Mouse (Mus musculus): Measurements from ENCODE around the gene 2610318N02Rik.

Gene 2610318N02Rik

DNA sequence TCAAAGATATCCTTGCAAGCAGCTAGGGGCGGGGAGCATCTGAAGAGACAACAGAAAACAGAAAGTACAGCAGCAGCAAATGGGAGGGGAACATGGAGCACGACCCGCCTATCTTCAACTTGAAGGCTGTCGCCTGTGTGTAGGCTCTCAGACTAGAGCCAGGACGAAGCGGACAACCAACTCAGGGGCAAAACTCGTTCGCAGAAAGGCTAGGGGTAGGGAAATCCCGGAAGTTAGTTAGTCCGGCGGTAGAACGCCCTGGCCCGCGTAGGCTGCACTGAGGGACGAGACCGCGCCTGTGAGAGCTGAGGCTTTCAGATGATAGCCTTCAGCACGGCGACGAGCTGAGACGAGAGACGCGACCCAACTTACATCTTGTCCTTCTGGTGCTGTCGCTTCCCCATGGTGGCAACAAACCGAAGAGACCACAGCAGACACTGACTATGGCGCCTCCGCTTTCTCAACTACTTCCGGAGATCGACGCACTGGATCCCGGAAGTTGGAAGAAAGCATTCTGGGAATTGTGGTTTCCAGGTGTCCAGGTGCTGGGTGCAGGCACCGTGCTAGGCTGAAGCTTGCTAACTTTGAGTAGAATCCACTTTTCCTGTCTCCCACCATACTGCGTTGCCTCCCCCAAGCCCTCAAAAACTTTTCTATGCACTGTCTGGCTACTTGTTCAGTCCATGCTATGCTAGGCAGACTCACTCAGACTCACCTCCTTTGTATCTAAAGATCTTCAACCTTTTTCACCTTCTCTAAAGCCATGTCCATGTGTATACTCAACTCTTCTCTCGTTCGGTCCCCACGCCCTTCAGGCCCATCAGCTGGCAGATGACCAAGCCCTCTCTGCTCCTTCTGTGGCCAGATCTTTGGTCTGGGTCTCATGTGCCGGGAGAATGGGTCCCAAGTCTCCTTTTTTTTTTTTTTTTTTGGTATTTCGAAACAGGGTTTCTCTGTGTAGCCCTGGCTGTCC lies 13.9 kb downstream of the 2610318N02Rik start, which contains the start of gene Ppil2:
Gene Ppil2, minus strand, starts transcription at position 487 of the 973 bp plus-strand sequence.
- DNase-seq = peak; percentile 86

DNA sequence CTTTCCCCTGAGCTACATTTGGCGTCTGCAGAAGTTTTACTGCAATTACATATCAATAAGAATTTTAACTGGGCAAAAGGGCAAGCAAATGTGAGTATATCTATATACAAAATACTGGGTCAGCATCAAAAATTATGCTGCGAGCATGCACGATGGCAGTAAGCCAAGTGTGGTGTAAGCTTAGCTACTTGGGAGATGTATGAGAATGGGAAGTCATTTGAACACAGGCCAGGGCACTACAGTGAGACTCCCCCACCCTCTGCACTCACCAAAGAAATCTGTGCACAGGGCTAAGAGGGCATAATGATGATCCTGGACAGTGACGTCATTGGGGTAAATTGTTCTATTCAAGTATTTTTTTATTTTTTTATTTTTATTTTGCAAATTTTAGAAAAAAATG lies 20.4 kb downstream of the 2610318N02Rik start:
- no peak for DNase-seq

DNA sequence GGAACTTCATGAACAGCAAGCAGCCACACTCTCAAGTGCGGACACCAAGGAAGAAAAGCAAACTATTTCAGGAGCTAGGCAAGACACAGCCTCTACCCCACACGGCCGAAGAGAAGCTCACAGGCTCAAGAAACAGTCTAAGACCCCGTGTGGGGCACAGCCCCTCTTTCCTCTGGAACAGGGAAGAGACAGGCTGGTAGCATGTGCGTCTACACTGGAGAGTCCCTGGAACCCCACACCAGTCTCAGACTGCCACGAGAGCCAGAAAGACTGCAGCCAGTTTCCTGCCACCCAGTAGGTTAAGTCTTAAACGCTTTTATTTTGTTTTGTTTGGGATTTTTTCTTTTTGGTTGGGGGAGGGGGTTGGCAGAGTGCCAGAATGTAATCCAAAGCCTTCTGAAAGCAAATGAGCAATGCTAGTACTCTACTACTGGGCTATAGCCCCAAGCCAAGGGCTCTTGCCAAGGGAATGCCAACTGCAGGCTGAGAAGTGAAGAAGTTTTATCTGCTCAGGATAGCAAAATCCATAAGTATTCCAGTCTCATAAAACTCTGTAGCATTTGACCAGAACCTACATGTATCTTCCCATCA lies 22.2 kb downstream of the 2610318N02Rik start:
- DNase-seq = no peak

DNA sequence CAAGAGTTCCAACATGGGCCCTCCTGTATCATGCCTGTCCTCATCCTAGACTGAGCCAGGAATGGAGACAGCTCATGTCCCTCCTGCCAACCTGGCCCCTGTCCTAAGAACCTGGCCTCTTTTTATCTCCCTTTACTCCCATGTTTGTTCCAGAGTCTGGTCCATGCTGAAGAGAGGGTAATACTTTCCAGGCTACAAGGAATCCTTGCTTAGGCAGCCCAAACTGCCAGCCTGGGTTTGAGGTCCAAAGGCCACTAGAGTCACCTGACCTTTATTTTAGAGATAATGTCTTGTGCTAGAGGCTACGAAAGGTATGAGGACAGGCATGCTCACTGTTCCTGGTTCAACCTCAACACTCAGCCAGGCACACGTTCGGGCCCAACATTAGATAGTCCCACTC lies 28.0 kb downstream of the 2610318N02Rik start:
- no peak for DNase-seq

DNA sequence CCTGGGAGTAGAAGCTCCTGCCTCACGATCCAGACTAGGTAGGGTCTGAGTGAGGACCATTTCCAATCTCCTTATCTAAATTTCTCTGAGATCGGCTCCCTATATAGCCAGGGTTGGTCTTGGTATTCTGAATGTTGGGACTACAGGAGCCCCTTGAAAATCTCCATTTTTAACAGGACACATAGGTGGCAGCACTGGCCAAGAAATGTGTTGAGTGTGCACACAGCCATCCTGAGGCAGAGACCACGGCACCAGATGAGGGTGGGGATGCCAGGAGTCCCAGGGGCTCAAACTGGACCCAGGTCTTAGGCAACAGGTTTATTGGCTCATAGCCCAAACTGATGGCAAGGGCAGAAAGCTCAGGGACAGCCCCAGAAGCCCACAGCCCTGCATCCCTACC lies 36.6 kb downstream of the 2610318N02Rik start:
- no peak for DNase-seq

DNA sequence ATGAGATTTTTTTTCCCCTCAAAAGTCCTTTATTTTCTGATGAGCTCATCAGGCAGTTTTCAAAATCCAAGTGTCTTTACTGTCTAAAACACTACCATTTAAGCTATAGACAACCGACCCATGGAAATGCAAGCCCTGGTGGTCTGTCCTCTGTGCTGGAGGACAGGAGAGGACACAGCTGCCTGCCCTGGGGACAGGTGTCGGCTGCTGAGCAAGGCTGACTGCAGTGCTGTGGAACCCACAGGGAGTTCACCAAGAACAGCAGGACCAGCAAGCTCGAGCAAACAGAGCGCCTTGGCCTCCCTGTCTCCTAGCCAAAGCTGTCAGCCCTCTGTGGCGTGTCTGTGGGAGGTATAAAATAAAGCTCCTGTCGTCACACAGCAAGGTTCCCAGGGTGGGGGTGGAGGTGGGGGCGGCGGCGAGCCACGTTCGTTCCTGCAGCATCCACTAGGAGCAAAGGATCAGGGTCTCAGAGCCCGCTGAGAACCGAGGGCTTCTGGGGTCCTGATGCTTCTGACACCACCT lies 38.2 kb downstream of the 2610318N02Rik start:
- no peak for DNase-seq

DNA sequence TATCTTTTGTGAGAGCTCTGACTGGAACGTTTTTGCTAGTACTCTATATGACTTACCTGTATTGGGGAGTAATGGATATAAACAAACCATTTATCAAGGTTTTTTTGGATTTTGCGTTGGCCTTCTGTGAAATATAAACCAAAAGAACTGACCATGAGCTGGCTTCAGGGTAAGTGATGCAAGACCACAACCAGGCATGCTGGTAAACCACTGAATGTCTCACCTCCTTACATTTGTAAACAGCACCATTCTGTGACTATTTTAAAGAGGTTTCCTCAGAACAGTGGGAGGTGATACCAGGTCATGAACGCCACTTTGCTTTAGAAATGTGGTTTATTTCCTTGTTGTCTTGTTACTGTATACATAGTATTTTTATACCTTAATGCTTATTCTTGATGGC lies 38.7 kb downstream of the 2610318N02Rik start:
- DNase-seq = no peak

DNA sequence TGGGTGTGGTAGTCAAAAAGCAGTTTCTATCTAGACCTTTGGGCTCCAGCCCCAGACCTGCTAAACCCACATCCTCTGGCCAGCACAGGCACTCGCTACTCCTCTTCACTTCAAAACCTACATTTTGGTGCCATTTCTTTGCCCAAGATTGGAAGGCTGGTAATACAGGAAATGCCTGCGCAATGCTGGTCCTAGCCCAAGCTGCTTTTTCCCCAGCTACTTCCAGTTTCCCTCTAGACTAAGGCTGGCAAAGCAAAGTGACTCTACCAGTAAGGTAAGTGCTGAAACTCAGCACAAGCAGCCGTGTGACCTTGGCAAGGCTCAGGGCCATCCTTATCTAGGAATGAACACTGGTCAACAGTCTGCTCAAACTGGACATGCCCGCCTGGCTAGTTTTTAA lies 39.3 kb downstream of the 2610318N02Rik start:
- peak; percentile 59 for DNase-seq

DNA sequence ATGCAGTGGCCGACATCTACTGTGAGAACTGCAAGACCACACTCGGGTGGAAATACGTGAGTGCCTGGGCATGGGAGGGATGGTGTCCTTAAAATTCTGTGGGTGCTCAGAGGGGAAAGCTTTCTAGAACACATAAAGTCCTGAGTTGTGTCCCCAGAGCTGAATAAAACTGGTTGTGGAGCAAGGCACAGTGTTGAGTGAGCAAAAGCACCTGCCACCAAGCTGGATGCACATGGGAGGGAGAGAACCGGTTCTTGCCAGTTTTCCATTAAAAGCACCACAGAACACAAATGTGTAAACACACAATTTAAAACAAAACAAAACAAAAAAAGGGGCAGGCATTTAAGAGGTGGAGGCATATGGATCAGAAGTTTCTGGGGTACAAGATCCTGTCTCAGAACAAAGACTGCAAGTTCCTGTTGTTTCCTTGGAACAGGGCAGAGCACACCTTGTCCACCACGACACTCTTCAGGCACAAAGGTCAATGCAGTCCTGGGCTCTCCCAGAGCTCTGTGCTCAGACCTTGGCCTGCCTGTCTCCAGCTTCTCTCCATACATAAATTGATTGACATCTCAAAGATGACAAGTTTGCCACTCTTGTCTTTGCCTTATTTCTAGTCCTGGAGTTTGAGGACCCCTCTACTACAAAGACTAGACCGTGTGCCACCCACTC lies 42.7 kb downstream of the 2610318N02Rik start:
- DNase-seq = peak; percentile 56

DNA sequence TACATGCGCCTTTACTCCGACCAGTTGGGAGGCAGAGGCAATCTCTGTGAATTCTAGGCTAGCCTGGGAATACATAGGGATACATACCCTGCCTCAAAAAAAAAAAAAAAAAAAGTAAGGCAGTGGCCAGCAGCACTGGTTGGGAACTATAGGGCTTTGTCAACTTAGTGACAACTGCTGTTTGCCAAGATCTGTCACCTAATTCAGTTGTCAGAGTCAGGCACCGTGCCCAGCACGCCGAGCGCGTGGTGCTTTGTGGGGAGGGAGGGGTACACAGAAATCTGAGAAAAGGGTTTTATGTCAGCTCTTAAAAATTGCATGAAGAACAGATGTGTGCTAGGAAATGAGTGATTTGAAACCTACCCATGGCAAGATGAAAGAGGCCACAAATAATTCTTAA lies 46.9 kb downstream of the 2610318N02Rik start:
- no peak for DNase-seq

DNA sequence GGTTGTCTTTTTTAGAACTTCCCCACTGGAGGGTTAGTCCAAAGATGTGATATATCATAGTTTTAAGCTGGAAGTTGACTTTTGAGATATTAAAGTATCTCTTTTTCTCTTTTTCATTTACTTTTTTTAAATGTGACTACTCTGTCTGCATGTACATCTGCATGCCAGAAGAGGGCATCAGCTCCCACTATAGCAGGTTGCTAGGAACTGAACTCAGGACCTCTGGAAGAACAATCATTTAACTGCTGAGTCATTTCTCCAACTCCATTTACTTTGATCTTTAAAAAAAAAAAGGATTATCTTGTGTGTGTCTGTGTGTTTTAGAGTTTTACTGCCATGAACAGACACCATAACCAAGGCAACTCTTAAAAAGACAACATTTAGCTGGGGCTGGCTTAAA lies 48.1 kb downstream of the 2610318N02Rik start:
- DNase-seq = no peak

DNA sequence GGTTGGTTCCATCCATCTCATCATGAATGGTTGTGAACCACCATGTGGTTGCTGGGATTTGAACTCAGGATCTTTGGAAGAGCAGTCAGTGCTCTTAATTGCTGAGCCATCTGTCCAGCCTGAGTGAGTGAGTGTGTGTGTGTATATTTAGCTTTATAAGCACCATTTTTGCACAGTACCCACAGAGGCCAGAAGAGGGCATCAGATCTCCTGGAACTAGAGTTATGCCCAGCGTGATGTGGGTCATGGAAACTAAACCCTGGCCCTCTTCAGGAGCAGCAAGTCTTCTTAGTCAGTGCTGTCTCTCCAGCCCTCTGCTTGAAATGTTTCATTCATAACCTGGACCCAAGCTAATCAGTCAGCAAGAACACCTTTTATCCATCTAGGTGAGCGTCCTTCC lies 48.7 kb downstream of the 2610318N02Rik start:
- DNase-seq = no peak

DNA sequence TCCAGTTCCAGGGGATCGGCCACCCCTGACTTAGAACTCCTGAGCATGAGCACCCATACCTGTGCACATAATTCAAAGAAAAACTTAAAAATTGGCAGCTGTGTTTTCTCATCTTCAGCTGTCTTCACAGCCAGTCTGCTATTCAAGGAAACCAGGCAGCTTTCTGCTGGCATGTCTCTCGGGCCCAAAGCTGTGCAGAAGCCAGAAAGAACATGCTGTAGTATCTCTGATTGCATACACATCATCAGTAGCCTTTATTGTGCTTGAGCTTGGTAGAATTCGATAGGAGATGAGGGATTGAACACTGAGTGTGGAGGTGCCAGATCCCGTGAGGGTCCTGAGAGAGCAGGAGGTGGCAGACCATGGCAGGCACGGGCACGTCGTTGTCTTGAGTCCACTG lies 52.0 kb downstream of the 2610318N02Rik start:
- no peak for DNase-seq

DNA sequence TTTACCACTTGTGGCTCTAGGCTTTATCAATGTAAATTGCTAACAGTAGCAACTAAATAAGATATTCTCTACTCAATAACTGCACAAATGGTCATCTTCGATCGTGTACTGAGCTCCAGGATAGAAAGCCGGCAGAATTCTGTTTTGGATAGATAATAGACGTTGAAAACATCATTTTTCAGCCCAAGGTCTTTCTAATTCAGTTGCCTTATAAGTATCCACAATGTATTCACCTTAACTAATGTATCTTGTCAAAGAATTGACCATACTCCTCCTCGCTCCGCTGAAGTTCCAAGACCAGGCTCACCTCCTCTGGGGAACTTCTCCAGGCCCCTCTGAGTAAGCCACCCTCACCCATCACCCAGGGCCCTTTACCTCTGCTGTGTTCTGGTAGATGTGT lies 54.3 kb downstream of the 2610318N02Rik start:
- DNase-seq = no peak

DNA sequence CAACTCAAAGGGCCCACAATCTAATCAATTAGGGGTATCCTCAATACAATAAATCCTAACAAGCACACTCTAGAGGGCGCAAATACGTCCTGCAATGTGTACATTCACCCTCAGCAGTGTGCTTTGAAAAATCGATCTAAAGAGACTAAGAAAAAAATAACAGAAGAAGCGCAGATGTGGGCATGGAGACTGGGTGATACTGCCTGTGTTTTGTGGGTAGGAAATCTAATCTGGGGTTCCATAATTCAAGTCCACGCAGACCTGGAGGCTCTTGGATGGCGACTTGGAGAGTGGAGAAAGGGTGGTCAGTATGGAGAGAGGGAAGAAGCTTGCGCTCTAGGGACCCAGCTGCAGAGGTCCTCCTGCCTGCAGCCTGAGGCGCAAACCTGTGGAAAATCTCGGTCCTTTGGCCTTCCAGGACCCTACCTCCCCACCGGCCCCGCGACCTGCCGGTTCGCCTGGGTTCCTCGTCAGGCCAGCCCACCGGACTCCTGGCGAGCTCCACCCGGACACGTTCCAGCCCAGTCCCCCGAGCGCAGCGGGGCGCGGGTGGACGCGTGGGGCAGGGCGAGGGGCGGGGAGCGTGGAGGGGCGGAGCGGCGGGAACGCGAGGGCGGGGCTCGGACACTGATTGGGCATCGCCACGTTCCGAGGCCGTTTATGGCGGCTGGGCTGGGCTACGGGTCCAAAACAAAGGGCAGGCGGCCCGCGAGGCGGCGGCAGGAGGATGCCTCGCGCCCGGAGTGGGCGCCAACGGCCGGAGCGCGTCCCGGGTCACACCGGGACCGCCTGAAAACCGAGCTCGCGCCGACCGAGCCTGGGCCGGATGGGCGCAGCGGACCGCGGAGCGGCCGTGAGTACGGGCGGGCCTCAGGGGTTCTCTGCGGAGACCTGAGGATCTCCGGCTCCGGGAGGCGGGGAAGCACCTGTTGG lies 55.2 kb downstream of the 2610318N02Rik start, which contains the start of gene Ypel1:
Gene Ypel1, plus strand, starts transcription at position 186 of the 933 bp plus-strand sequence.
- DNase-seq = peak; percentile 90

DNA sequence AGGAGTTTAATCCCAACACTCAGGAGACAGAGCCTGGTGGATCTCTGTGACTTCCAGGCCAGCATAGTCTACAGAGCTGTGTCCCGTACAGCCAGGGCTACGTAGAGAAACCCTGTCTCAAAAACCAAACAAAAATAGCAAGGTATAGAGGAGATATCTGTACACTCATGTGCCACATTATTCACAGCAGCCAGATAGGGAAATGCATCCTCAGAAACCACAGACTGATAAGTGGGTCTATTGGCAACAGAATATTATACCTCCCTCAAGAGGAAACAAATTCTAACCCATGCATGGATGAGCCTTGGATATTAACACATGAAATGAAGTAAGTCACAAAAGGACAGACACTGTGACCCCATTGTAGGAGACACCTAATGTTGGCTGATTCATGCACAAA lies 57.4 kb downstream of the 2610318N02Rik start:
- DNase-seq = no peak
